Mouse (Mus musculus) ES-E14 (cell line): ENCODE data around the gene Eif4b. TPM values are rescaled to one million over a fixed set of nuclear protein-coding genes. Genes with fewer than 3 reads are reported as not detected.

Source experiments
- DNase-seq: peaks from one replicate; pipeline ENCODE4 v3.0.0-alpha.2; 2013; ENCODE audit warnings: low read depth, low spot score
- H3K27ac ChIP-seq: 2 replicates; pipeline ENCODE4 v1.5.1; 2012; ENCODE audit warnings: low read depth, mild to moderate bottlenecking, low read length, moderate library complexity, mixed read lengths; ENCODE audit not compliant: poor library complexity, insufficient read depth, severe bottlenecking
- H3K36me3 ChIP-seq: 2 replicates; pipeline ENCODE4 v1.6.1; 2012; ENCODE audit warnings: mild to moderate bottlenecking, low read length, moderate library complexity, mixed read lengths; ENCODE audit not compliant: control insufficient read depth, poor library complexity, insufficient read depth, severe bottlenecking
- H3K4me1 ChIP-seq, 2 experiments: fragments of 150-350 bp in 1 of 2; sonication (generic) in 1 of 2; 2 replicates each; pipeline ENCODE4 v1.6.1; 2012; ENCODE audit warnings: low read length in 2 of 2, mild to moderate bottlenecking in 1 of 2, mixed read lengths in 1 of 2; ENCODE audit not compliant: control insufficient read depth in 2 of 2, insufficient read depth in 2 of 2, poor library complexity in 1 of 2
- H3K4me3 ChIP-seq, 2 experiments: fragments of 150-350 bp in 1 of 2; sonication (generic) in 1 of 2; 2 replicates each; pipeline ENCODE4 v1.5.1; 2012; ENCODE audit warnings: low read length in 2 of 2, low read depth in 1 of 2, mild to moderate bottlenecking in 1 of 2, mixed read lengths in 1 of 2; ENCODE audit not compliant: insufficient read depth in 1 of 2, poor library complexity in 1 of 2, severe bottlenecking in 1 of 2
- H3K9ac ChIP-seq: 2 replicates; pipeline ENCODE4 v1.6.1; 2012; ENCODE audit warnings: low read depth, mild to moderate bottlenecking, low read length, mixed read lengths; ENCODE audit not compliant: poor library complexity, insufficient read depth, severe bottlenecking
- H3K9me3 ChIP-seq: fragments of 150-350 bp; sonication (generic); 2 replicates; pipeline ENCODE4 v1.6.1; 2012; ENCODE audit warnings: low read depth, mild to moderate bottlenecking, low read length; ENCODE audit not compliant: control insufficient read depth, insufficient read depth
- CHD2 ChIP-seq: IDR thresholded peaks from 2 replicates; pipeline ENCODE4 v1.6.1; 2014; ENCODE audit warnings: mild to moderate bottlenecking, low read depth, low read length, inconsistent platforms
- HCFC1 ChIP-seq: IDR thresholded peaks from 2 replicates; pipeline ENCODE4 v1.6.1; 2012; ENCODE audit warnings: low read length, inconsistent platforms, borderline replicate concordance; ENCODE audit not compliant: insufficient read depth
- MAFK ChIP-seq: IDR thresholded peaks from 2 replicates; pipeline ENCODE4 v1.6.1; 2014; ENCODE audit warnings: mild to moderate bottlenecking, low read depth, low read length, inconsistent platforms; ENCODE audit not compliant: insufficient read depth
- ZC3H11A ChIP-seq: IDR thresholded peaks from 2 replicates; pipeline ENCODE4 v1.6.1; 2012; ENCODE audit warnings: low read depth, mild to moderate bottlenecking, inconsistent platforms, low read length, borderline replicate concordance
- ZNF384 ChIP-seq: IDR thresholded peaks from 2 replicates; pipeline ENCODE4 v1.6.1; 2012; ENCODE audit warnings: low read depth, low read length, inconsistent platforms
- in situ Hi-C, 2 experiments: fragments of 600-800 bp; cut with MboI; formaldehyde crosslinking; loops; one replicate each; pipeline ENCODE4 v1.15.1; 2025; ENCODE audit warnings: low sequenced_read_pairs in 2 of 2, inconsistent platforms in 1 of 2; ENCODE audit not compliant: unreplicated experiment in 2 of 2
- total RNA-seq: library from RNA; depleted of rRNA; stranded (reverse); fragments of 300-350 nt; gene quantifications from 2 replicates; pipeline ENCODE4 v1.2.3, GENCODE M21; 2012; rRNA removed

Eif4b gene
- total RNA-seq, 1 experiment, result 361 TPM

DNA sequence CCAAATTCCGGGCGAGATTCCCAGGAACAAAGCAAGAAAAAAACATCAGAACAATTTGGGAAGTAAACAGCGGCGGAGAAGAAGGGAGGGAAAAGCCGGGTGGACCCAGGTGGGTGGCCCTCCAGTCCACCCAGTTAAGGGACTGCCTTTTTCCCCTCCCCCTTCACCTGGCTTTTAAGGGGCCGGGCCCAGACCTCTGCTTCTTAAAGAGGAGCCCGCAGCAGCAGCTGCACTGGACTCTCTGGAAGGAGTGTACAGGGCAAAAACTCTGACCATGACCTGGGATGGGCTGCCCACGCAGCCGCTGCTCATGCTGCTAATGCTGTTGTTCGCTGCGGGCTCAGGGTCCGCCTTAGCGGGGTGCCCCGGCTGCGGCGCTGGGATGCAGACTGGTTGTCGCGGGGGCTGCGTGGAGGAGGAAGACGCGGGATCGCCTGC, 70.7 kb downstream of the Eif4b start, which contains the start of gene Igfbp6:
TSS of gene Igfbp6 (plus strand) at position 89 of the 438 bp plus-strand sequence.
- TF ChIP-seq ZC3H11A, result no peak
- no peak for TF ChIP-seq MAFK
- TF ChIP-seq ZNF384, result no peak
- TF ChIP-seq HCFC1, result no peak
- TF ChIP-seq CHD2, result no peak
- H3K4me3 ChIP-seq, result peak within 1 kb of the TSS; percentile 44 to 54
- H3K27ac ChIP-seq, result no peak within 1 kb of the TSS
- H3K9me3 ChIP-seq, result no peaks in the 10 kb centered on the region
- H3K36me3 ChIP-seq, result no peaks in the 10 kb centered on the region
- H3K4me1 ChIP-seq, result peaks cover 0 to 2% of the 10 kb centered on the region in 2 experiments; a peak in 1 of 4 replicates
- H3K9ac ChIP-seq, result 0 out of 2 replicates have a peak within 1 kb of the TSS, but pooled peaks have one; percentile 4
- in situ Hi-C loops, result no loop called here
- DNase-seq, result no peak

DNA sequence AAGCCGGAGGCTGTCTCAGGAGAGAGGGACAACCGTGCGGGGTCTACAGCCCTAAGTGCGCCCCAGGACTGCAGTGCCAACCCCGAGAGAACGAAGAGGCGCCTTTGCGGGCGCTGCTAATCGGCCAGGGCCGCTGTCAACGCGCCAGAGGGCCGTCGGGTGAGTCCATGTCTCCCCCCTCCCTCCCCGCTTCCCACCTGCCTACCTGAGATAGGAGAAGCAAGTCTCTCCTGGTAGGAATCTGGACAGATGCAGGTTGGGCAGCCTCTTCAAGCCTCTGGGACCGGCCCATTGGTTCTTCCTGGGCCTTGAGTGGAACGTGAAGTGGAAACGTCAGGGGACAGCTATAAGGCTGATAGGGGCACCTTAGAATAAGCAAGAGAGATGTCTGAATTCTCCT, 71.2 kb downstream of the Eif4b start:
- Histone ChIP-seq H3K4me1 (peaks cover 0 to 2% of the 10 kb centered on the region in 2 experiments; a peak in 1 of 4 replicates), H3K36me3 (no peaks in the 10 kb centered on the region), H3K27ac (no peak overlapping the region), H3K9ac (0 out of 2 replicates have a peak overlapping the region, but pooled peaks have one; percentile 4), H3K9me3 (no peaks in the 10 kb centered on the region), H3K4me3 (peak overlapping the region; percentile 44 to 54; a peak in 3 of 4 replicates)
- in situ Hi-C loops, result no loop called here
- DNase-seq, result no peak
- TF ChIP-seq CHD2, result no peak
- TF ChIP-seq ZNF384, result no peak
- TF ChIP-seq ZC3H11A, result no peak
- no peak for TF ChIP-seq HCFC1
- no peak for TF ChIP-seq MAFK

GRCm38 (mm10) chr15:102145330-102145729, 71.8 kb downstream of the Eif4b start:
- H3K36me3 ChIP-seq, result no peaks in the 10 kb centered on the region
- no peak overlapping the region for H3K27ac ChIP-seq
- H3K9me3 ChIP-seq, result no peaks in the 10 kb centered on the region
- H3K4me3 ChIP-seq, result no peak overlapping the region
- TF ChIP-seq CHD2 (no peak), MAFK (no peak), ZC3H11A (no peak), HCFC1 (no peak), ZNF384 (no peak)
- H3K4me1 ChIP-seq, result peaks cover 0 to 4% of the 10 kb centered on the region in 2 experiments; a peak in 1 of 4 replicates
- H3K9ac ChIP-seq, result no peak overlapping the region
- in situ Hi-C loops, result no loop called here
- DNase-seq, result no peak

DNA sequence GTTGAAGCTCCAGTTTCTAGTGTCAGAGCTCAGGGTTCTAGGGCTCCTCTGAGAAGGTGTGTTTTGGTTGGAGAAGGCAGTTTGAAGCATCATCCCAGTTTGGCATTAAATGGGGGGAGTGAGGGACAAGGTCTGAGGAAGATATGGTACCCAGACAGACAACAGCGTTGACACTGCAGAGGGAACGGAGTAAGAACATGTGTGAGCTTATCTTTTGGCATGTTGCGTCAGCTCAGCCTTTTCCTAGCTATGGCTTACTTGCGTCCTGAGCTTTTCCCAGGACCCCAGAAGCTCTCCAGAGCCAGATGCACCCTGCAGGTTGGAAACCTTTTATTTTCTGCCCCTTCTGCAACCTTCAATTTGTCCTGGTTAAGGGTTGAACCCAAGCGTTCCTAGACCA, 72.5 kb downstream of the Eif4b start:
- Histone ChIP-seq H3K4me3 (no peak overlapping the region), H3K9me3 (no peaks in the 10 kb centered on the region), H3K27ac (no peak overlapping the region), H3K36me3 (no peaks in the 10 kb centered on the region), H3K4me1 (peaks cover 0 to 5% of the 10 kb centered on the region in 2 experiments; a peak in 1 of 4 replicates), H3K9ac (no peak overlapping the region)
- DNase-seq, result no peak
- peak; percentile 20; the same call in 1 of the 2 replicates for TF ChIP-seq ZNF384
- TF ChIP-seq HCFC1, result no peak
- TF ChIP-seq CHD2, result no peak
- TF ChIP-seq ZC3H11A, result no peak
- in situ Hi-C loops, result no loop called here

Other genes with a start within 250 kb of the Eif4b start
- 0.09 TPM in 1 of 2 replicates, not detected in the other for gene Krt1, start 223.0 kb upstream of the Eif4b start, total RNA-seq
- not detected in 2 replicates for gene Krt77, start 204.1 kb upstream of the Eif4b start, total RNA-seq
- 0.09 TPM in 1 of 2 replicates, not detected in the other for gene Krt76, start 180.9 kb upstream of the Eif4b start, total RNA-seq
- 0.13 TPM in 1 of 2 replicates, not detected in the other for gene Krt4, start 149.0 kb upstream of the Eif4b start, total RNA-seq
- gene Krt79, start 133.4 kb upstream of the Eif4b start, total RNA-seq, result 0.74 and 2.0 TPM in 2 replicates
- 0.09 TPM in 1 of 2 replicates, not detected in the other for gene Krt78, start 119.5 kb upstream of the Eif4b start, total RNA-seq
- gene Krt8, start 69.3 kb upstream of the Eif4b start, total RNA-seq, result 346 and 451 TPM in 2 replicates
- 266 and 382 TPM in 2 replicates for gene Krt18, start 45.6 kb upstream of the Eif4b start, total RNA-seq
- 4.5 and 4.9 TPM in 2 replicates for gene Tns2, start 26.6 kb downstream of the Eif4b start, total RNA-seq
- 22.7 and 34.8 TPM in 2 replicates for gene Spryd3, start 62.5 kb downstream of the Eif4b start, total RNA-seq
- 4.2 and 7.5 TPM in 2 replicates for gene Igfbp6, start 70.6 kb downstream of the Eif4b start, total RNA-seq
- gene Soat2, start 76.8 kb downstream of the Eif4b start, total RNA-seq, result 5.3 and 9.5 TPM in 2 replicates
- gene Zfp740, start 129.5 kb downstream of the Eif4b start, total RNA-seq, result 97.3 and 98.5 TPM in 2 replicates
- gene Csad, start 131.0 kb downstream of the Eif4b start, total RNA-seq, result 47.3 and 51.9 TPM in 2 replicates
- 34.0 and 93.0 TPM in 2 replicates for gene Itgb7, start 158.2 kb downstream of the Eif4b start, total RNA-seq
- 101 and 115 TPM in 2 replicates for gene Rarg, start 183.7 kb downstream of the Eif4b start, total RNA-seq
- 0.45 and 1.0 TPM in 2 replicates for gene Gm9918, start 196.8 kb downstream of the Eif4b start, total RNA-seq
- 89.9 and 95.7 TPM in 2 replicates for gene Mfsd5, start 205.7 kb downstream of the Eif4b start, total RNA-seq
- gene Espl1, start 222.5 kb downstream of the Eif4b start, total RNA-seq, result 84.1 TPM in 2 replicates